Mouse (Mus musculus): Measurements from ENCODE around the gene Tmem150c.

- TF ChIP-seq POLR2A (IDR thresholded peaks at IDR 0.05; ENCODE audit: extremely low read depth, insufficient read depth, low read length) (no peak), CTCF (IDR thresholded peaks at IDR 0.05; ENCODE audit: low read depth, low read length) (no peak)
These were observed 16.5 kb upstream of the Tmem150c start for GRCm38 (mm10) chr5:100176096-100176495.
